Mouse (Mus musculus): Measurements from ENCODE around the gene Fbxo34. TPM values are rescaled to one million over a fixed set of nuclear protein-coding genes. Genes with fewer than 3 reads are reported as not detected.
"Not testable (repeated sequence)": the region's sequence is repeated elsewhere in the genome, so short reads cannot be mapped to it uniquely, and the experiment has no call there.

The Fbxo34 gene
- polyA plus RNA-seq, 1 experiment: 4.2 TPM

DNA sequence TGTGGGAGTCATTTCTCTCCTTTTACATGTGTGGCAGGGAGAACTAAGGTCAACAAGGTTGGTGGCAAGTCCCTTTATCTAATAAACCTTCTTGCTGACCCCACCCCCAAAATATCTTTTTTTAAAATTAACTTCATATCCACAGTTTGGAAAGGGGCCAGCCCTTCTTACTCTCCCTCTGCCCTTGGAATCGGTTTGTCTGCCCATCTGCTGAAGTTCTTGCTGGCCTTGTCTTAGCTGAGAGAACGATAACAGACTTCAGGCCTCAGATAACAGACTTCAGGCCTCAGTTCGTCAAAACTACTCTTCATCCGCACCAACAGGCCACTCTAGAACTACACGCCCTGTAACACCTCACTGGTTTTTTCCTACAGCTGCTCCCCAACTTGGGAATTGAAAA, 94.1 kb downstream of the Fbxo34 start:
- peaks cover 14% of the 10 kb centered on the region for H3K4me1 ChIP-seq
- H3K4me3 ChIP-seq (replicated peaks): no peak overlapping the region
- no peaks in the 10 kb centered on the region for H3K9me3 ChIP-seq
- H3K27me3 ChIP-seq (replicated peaks): no peaks in the 10 kb centered on the region
- H3K36me3 ChIP-seq (replicated peaks; ENCODE audit: low read length): peaks cover 74% of the 10 kb centered on the region
- TF ChIP-seq GATA1 (IDR thresholded peaks at IDR 0.05; ENCODE audit: borderline replicate concordance, low read length) (no peak), FLI1 (IDR thresholded peaks at IDR 0.05; ENCODE audit: low read length) (no peak)

DNA sequence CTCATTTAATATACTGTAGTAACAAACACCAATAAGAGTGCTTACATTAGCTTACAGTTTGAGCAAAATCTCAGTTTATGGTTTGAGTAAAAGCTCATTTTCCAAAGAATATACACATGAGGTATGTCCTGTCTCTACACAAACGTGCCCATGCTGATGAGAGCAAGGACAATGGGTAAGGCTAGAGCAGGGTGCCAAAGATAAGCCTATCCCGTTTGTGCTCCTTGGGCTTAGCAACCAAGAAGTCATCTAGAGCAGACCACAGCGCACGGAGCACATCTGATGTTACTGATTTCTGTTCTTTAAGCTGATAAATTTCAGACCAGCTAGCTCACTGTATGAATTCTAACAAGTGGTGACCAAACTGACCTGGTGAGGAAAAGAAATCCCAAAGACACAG, 94.7 kb downstream of the Fbxo34 start:
- TF ChIP-seq GATA1 (IDR thresholded peaks at IDR 0.05; ENCODE audit: borderline replicate concordance, low read length): no peak
- no peak for TF ChIP-seq FLI1 (IDR thresholded peaks at IDR 0.05; ENCODE audit: low read length)
- no peaks in the 10 kb centered on the region for H3K9me3 ChIP-seq
- H3K36me3 ChIP-seq (replicated peaks; ENCODE audit: low read length): peaks cover 79% of the 10 kb centered on the region
- no peak overlapping the region for H3K4me3 ChIP-seq (replicated peaks)
- no peaks in the 10 kb centered on the region for H3K27me3 ChIP-seq (replicated peaks)
- H3K4me1 ChIP-seq: peaks cover 14% of the 10 kb centered on the region

DNA sequence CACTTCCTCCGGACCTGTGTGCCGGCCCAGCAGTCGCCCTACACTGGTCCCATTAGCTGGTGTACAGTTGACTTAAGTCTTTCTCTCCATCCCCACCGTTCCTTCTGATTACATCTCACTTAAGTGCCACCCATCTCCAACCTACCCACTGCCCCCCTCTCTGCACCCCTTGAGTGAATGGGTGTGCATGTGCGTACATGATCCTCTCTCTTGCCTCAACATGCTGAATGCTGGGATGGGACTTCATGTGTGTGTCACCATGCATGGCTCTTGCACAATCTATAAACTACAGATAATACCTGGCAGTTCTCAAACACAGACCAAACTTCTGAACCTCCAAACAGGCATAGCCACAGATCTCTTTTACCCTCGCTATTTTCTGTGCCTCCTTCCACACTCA, 101.4 kb downstream of the Fbxo34 start:
- no peaks in the 10 kb centered on the region for H3K9me3 ChIP-seq

DNA sequence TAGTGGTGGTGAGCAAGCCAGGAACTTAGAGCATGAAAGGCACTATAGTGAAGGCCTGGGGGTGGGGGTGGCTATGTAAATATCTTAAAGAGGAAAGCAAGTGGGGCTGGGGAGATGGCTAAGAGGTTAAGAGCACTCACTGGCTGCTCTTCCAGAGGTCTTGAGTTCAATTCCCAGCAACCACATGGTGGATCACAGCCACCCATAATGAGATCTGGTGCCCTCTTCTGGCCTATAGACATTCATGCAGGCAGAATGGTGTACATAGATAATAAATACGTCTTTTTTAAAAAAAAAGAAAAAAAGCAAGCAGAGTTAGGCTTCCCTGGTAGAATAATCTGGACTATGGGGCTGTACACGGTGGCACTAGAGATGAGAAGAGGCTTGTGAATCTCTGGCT, 103.2 kb downstream of the Fbxo34 start:
- TF ChIP-seq GATA1 (IDR thresholded peaks at IDR 0.05; ENCODE audit: borderline replicate concordance, low read length) (no peak), FLI1 (IDR thresholded peaks at IDR 0.05; ENCODE audit: low read length) (no peak)

More for the DNA sequence above, 101.4 kb downstream of the Fbxo34 start:
- Histone ChIP-seq H3K36me3 (replicated peaks; ENCODE audit: low read length) (peaks cover 73% of the 10 kb centered on the region), H3K27me3 (replicated peaks) (no peaks in the 10 kb centered on the region), H3K4me1 (no peaks in the 10 kb centered on the region), H3K4me3 (replicated peaks) (no peak overlapping the region)
- TF ChIP-seq FLI1 (IDR thresholded peaks at IDR 0.05; ENCODE audit: low read length) (no peak), GATA1 (IDR thresholded peaks at IDR 0.05; ENCODE audit: borderline replicate concordance, low read length) (no peak)

DNA sequence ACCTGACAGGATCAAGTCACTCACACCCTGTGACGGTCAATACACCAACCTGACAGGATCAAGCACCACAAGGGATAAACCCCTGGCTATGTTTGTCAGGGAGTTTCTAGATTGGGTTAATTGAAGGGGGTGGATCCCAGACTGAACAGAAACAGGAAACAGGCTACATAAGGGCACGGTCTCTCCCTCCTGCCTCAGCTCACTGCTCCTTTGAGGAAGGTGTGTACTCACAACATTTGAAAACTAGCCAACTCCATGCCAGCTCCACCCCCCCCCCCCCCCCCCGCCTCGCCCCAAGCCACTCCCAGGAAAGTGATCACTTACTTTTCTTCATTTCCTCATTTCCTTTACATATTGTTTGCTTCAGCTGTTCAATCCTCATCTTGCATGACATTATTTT, 104.0 kb downstream of the Fbxo34 start:
- H3K4me3 ChIP-seq (replicated peaks): no peak overlapping the region
- no peaks in the 10 kb centered on the region for H3K4me1 ChIP-seq
- TF ChIP-seq GATA1 (IDR thresholded peaks at IDR 0.05; ENCODE audit: borderline replicate concordance, low read length) (no peak), FLI1 (IDR thresholded peaks at IDR 0.05; ENCODE audit: low read length) (no peak)
- no peaks in the 10 kb centered on the region for H3K9me3 ChIP-seq
- peaks cover 55% of the 10 kb centered on the region for H3K36me3 ChIP-seq (replicated peaks; ENCODE audit: low read length)
- H3K27me3 ChIP-seq (replicated peaks): no peaks in the 10 kb centered on the region

More for the DNA sequence above, 103.2 kb downstream of the Fbxo34 start:
- Histone ChIP-seq H3K27me3 (replicated peaks) (no peaks in the 10 kb centered on the region), H3K4me3 (replicated peaks) (no peak overlapping the region), H3K4me1 (no peaks in the 10 kb centered on the region), H3K36me3 (replicated peaks; ENCODE audit: low read length) (peaks cover 63% of the 10 kb centered on the region), H3K9me3 (no peaks in the 10 kb centered on the region)

DNA sequence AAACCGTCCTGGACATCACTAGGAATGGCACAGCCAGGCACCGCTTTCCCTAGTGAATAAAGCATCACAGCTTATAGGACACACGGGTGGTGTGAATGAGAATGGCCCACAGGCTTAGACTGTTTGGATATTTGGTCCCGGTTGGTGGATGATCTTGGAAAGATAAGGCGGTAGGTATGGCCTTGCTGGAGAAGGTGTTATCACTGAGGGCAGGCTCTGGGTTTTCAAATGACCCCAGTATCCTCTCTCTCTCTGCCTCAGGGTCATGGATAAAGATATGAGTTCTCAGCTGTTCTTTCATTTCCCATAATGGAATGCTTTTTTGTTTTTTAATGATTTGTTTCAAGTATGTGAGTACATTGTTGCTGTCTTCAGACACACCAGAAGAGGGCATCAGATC, 105.0 kb downstream of the Fbxo34 start:
- TF ChIP-seq GATA1 (IDR thresholded peaks at IDR 0.05; ENCODE audit: borderline replicate concordance, low read length) (no peak), FLI1 (IDR thresholded peaks at IDR 0.05; ENCODE audit: low read length) (no peak)
- no peaks in the 10 kb centered on the region for H3K27me3 ChIP-seq (replicated peaks)
- no peaks in the 10 kb centered on the region for H3K4me1 ChIP-seq
- H3K9me3 ChIP-seq: no peaks in the 10 kb centered on the region
- H3K4me3 ChIP-seq (replicated peaks): no peak overlapping the region
- H3K36me3 ChIP-seq (replicated peaks; ENCODE audit: low read length): peaks cover 47% of the 10 kb centered on the region

DNA sequence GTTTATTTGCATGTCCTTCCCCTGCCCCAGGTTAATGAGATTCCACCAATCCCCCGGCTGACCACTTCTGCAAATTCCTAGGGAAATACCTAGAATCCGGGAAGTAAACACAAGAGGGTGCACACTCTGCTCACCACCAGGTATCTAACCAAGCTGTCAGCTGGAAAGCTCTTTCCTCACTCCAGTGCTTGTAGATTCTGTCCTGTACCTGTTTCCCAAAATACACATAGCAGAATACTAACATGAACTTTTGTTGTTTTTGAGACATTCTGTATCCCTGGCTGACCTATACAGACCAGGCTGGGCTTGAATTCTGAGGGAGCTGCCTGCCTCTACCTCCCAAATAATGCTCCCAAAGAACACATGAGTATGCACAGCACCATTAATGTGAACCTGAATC, 110.5 kb downstream of the Fbxo34 start:
- Histone ChIP-seq H3K9me3 (no peaks in the 10 kb centered on the region), H3K4me3 (replicated peaks) (no peak overlapping the region), H3K4me1 (no peaks in the 10 kb centered on the region), H3K27me3 (replicated peaks) (no peaks in the 10 kb centered on the region), H3K36me3 (replicated peaks; ENCODE audit: low read length) (peaks cover 18% of the 10 kb centered on the region)
- TF ChIP-seq FLI1 (IDR thresholded peaks at IDR 0.05; ENCODE audit: low read length) (no peak), GATA1 (IDR thresholded peaks at IDR 0.05; ENCODE audit: borderline replicate concordance, low read length) (no peak)

DNA sequence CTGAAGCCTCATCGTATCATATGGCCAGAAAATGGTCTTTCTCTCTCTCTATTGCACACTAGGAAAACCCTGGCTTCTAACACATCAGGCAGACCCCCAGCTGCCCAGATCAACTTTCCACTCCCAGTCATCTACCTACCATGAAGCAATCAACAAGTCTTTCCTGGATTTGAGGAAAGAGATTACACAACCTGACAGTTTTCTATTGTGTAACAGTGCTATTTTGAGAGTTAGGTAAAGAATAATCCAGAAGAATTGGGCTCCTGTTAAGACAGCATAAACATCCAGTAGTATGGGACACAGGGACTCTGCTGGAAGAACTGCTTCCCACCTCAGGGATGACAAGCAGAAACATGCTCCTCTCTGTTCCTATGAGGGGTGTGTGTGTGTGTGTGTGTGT, 112.3 kb downstream of the Fbxo34 start:
- no peak for TF ChIP-seq GATA1 (IDR thresholded peaks at IDR 0.05; ENCODE audit: borderline replicate concordance, low read length)
- TF ChIP-seq FLI1 (IDR thresholded peaks at IDR 0.05; ENCODE audit: low read length): no peak
- Histone ChIP-seq H3K9me3 (no peaks in the 10 kb centered on the region), H3K27me3 (replicated peaks) (no peaks in the 10 kb centered on the region), H3K4me1 (peaks cover 6% of the 10 kb centered on the region; the same call in 1 of the 2 replicates), H3K36me3 (replicated peaks; ENCODE audit: low read length) (peaks cover 5% of the 10 kb centered on the region), H3K4me3 (replicated peaks) (no peak overlapping the region)

DNA sequence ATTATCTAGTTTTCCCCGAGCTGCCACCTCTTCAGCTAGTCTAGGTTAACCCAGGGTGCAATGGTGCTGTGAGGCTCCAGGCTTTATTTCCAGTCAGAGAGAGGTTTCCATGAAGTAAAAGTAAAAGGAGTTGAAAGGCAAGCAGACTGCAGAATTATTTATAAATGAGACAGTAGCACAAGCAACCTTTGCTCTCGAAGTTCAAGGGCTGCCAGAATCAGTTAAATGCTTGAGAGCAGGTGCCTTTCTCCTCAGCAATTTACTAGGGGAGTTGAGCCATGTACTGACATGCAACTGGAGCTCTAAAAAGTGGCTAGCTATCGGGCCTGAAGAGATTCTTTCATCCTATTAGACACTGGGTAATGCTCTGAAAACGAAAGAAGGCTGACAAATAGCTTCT, 112.9 kb downstream of the Fbxo34 start:
- peaks cover 10% of the 10 kb centered on the region; the same call in 1 of the 2 replicates for H3K4me1 ChIP-seq
- H3K9me3 ChIP-seq: no peaks in the 10 kb centered on the region
- peaks cover 4% of the 10 kb centered on the region for H3K36me3 ChIP-seq (replicated peaks; ENCODE audit: low read length)
- no peaks in the 10 kb centered on the region for H3K27me3 ChIP-seq (replicated peaks)
- no peak overlapping the region for H3K4me3 ChIP-seq (replicated peaks)
- TF ChIP-seq FLI1 (IDR thresholded peaks at IDR 0.05; ENCODE audit: low read length) (no peak), GATA1 (IDR thresholded peaks at IDR 0.05; ENCODE audit: borderline replicate concordance, low read length) (no peak)

DNA sequence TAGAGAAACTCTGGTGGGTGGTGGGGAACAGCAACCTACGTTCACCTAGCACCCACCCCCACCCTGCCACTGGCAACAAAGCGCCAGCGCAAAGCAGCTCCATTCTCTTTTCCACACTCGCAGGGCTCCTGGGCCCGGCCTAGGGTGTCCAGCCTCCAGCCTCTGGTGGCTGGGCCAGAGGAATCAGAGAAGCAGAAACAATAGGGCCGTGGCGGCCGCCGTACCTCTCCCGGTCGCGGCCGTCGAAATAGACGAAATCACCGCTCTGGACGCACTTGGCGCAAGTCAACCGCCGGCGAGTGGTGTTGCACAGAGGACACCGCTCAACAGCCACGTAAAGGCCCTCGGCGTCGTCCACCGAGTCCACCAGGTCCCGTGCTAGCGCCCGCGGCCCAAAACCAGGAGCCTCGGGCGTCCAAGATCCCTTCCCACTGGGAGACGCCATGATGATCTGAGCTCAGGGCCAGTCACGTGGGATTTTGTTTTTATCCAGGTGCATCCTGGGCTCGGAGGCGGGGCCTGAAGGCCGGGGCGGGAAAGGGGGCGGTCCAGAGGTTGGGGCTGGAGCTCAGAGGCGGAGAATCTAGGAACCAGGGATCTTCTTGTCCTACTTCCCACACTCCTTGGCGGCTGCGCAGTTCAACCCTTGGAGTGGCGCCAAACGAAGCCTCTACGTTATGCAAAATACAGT, 117.9 kb downstream of the Fbxo34 start:
- TF ChIP-seq FLI1 (IDR thresholded peaks at IDR 0.05; ENCODE audit: low read length): no peak
- TF ChIP-seq GATA1 (IDR thresholded peaks at IDR 0.05; ENCODE audit: borderline replicate concordance, low read length): no peak
- Histone ChIP-seq H3K4me3 (replicated peaks) (peak overlapping the region; percentile 98), H3K36me3 (replicated peaks; ENCODE audit: low read length) (no peaks in the 10 kb centered on the region), H3K9me3 (no peaks in the 10 kb centered on the region), H3K4me1 (peaks cover 10% of the 10 kb centered on the region; the same call in 1 of the 2 replicates), H3K27me3 (replicated peaks) (no peaks in the 10 kb centered on the region)

DNA sequence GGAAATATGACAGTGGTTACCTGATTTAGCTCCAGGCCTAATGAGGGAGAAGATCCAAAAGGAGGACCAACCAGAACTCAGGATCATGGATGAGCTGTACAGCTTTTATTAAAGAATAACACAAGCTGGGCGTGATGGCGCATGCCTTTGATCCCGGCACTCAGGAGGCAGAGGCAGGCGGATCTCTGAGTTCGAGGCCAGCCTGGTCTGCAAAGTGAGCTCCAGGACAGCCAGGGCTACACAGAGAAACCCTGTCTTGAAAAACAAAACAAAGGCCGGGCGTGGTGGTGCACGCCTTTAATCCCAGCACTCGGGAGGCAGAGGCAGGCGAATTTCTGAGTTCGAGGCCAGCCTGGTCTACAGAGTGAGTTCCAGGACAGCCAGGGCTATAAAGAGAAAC, 120.3 kb downstream of the Fbxo34 start, which contains the start of gene Atg14:
Gene Atg14 (minus strand): TSS at position 101 of the 400 bp plus-strand sequence.
- H3K4me3 ChIP-seq (replicated peaks); H3K9me3 ChIP-seq; H3K27me3 ChIP-seq (replicated peaks); H3K36me3 ChIP-seq (replicated peaks; ENCODE audit: low read length): not testable (repeated sequence)
- peaks cover 10% of the 10 kb centered on the region; the same call in 1 of the 2 replicates for H3K4me1 ChIP-seq
